Mouse (Mus musculus) C2C12 (cell line): ENCODE data around the gene Lyz1. TPM values are rescaled to one million over a fixed set of nuclear protein-coding genes. Genes with fewer than 3 reads are reported as not detected.

Experiments
- H3K27me3 ChIP-seq: one replicate; pipeline ENCODE4 v1.6.1; 2011; ENCODE audit not compliant: control insufficient read depth, insufficient read depth, insufficient read length
- H3K36me3 ChIP-seq: one replicate; pipeline ENCODE4 v1.6.1; 2011; ENCODE audit not compliant: control insufficient read depth, insufficient read depth
- H3K4me3 ChIP-seq: one replicate; pipeline ENCODE4 v1.5.1; 2011; ENCODE audit warnings: mild to moderate bottlenecking, control low read depth; ENCODE audit not compliant: poor library complexity, insufficient read depth, severe bottlenecking
- H3K79me2 ChIP-seq: one replicate; pipeline ENCODE4 v1.6.1; 2011; ENCODE audit not compliant: control insufficient read depth, insufficient read depth
- H3K79me3 ChIP-seq: one replicate; pipeline ENCODE4 v1.6.1; 2011; ENCODE audit warnings: low read depth, control low read depth
- H3ac ChIP-seq: one replicate; pipeline ENCODE3; 2011; ENCODE audit warnings: low read depth; ENCODE audit not compliant: control insufficient read depth, insufficient read length
- CTCF ChIP-seq: IDR thresholded peaks from one replicate; pipeline ENCODE4 v1.5.1; 2011; ENCODE audit not compliant: control insufficient read depth, insufficient read depth, insufficient read length
- MAX ChIP-seq: IDR thresholded peaks from one replicate; pipeline ENCODE4 v1.6.1; 2011; ENCODE audit warnings: mild to moderate bottlenecking, control low read depth
- MYOD1 ChIP-seq: IDR thresholded peaks from one replicate; pipeline ENCODE4 v1.6.1; 2011; ENCODE audit warnings: low read depth; ENCODE audit not compliant: control insufficient read depth, insufficient read length
- polyA plus RNA-seq: library from polyadenylated mRNA; unstranded; fragments of >200 nt; fragmentation: generic; extraction: Trizol; gene quantifications from one replicate; pipeline ENCODE4 v1.2.1, GENCODE M21; 2012; ENCODE audit warnings: missing spikeins

The Lyz1 gene
- polyA plus RNA-seq, 1 experiment, result not detected

- Histone ChIP-seq H3K79me2 (no peaks in the 10 kb centered on the region), H3ac (no peak within 1 kb of the TSS), H3K27me3 (peaks cover 44% of the 10 kb centered on the region), H3K79me3 (no peaks in the 10 kb centered on the region), H3K4me3 (no peak within 1 kb of the TSS), H3K36me3 (no peaks in the 10 kb centered on the region)
- TF ChIP-seq MYOD1, result no peak
- no peak for TF ChIP-seq CTCF
- no peak for TF ChIP-seq MAX
Observed at GRCm38 (mm10) chr10:117238603-117239002, 54.1 kb downstream of the Lyz1 start, which contains the start of gene 9530003J23Rik. Gene 9530003J23Rik (minus strand): TSS chr10:117238703.

Other genes with a start within 250 kb of the Lyz1 start
- not detected for gene Lrrc10, start 247.5 kb downstream of the Lyz1 start, polyA plus RNA-seq
- 440 TPM for gene Cct2, start 229.1 kb downstream of the Lyz1 start, polyA plus RNA-seq
- gene Frs2, start 144.3 kb downstream of the Lyz1 start, polyA plus RNA-seq, result 11.0 TPM
- gene Yeats4, start 68.4 kb downstream of the Lyz1 start, polyA plus RNA-seq, result 40.8 TPM
- gene 9530003J23Rik, start 54.2 kb downstream of the Lyz1 start, polyA plus RNA-seq, result 0.07 TPM
- 0.04 TPM for gene Lyz2, start 10.5 kb downstream of the Lyz1 start, polyA plus RNA-seq
- gene Cpsf6, start 87.1 kb upstream of the Lyz1 start, polyA plus RNA-seq, result 36.6 TPM